Mouse (Mus musculus): Measurements from ENCODE around the gene Cyp2c23. TPM values are rescaled to one million over a fixed set of nuclear protein-coding genes. Genes with fewer than 3 reads are reported as not detected.

The Cyp2c23 gene
- polyA plus RNA-seq (2012; fragmentation: generic; extraction: Trizol): 0.38 TPM

DNA sequence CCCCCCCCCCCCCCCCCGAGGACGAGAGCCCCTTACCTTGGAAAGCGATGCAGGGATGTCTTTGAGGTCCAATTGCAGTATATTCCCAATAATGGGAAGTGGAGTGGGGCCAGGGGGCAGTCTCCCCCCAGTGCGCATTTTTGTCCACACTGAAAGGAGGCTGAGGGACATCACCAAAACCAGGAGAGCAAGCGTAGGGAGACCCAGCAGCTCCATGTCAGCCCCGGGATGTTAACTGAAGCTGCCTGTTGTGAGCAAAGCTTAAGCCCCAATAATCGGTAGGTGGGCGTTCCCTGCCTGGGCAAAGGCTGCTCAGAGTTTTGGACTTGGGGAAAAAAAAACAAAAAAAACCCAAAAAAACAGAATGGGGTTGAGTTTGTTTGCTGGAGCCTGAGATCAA, at the start of gene Cyp2c23:
Cyp2c23 (minus strand) TSS at position 237 of the 400 bp plus-strand sequence.
- Histone ChIP-seq H3K27me3 (ENCODE audit: control insufficient read depth, insufficient read depth, insufficient read length) (no peaks in the 10 kb centered on the region), H3K4me2 (ENCODE audit: low read depth) (no peak within 1 kb of the TSS), H3K36me3 (ENCODE audit: control insufficient read depth, insufficient read depth) (peaks cover 10% of the 10 kb centered on the region), H3K4me3 (no peak within 1 kb of the TSS), H3ac (ENCODE audit: control insufficient read depth, insufficient read length) (no peak within 1 kb of the TSS), H3K79me2 (ENCODE audit: control insufficient read depth, insufficient read depth) (no peaks in the 10 kb centered on the region)
- TF ChIP-seq CEBPB (IDR thresholded peaks at IDR 0.05; ENCODE audit: insufficient read depth, poor library complexity, severe bottlenecking) (no peak), USF1 (IDR thresholded peaks at IDR 0.05; ENCODE audit: low read depth) (no peak), SRF (IDR thresholded peaks at IDR 0.05; ENCODE audit: control insufficient read depth, insufficient read length, low read depth) (no peak), POLR2AphosphoS2 (IDR thresholded peaks at IDR 0.05; ENCODE audit: insufficient read length, low read depth) (no peak), REST (IDR thresholded peaks at IDR 0.05; ENCODE audit: insufficient read depth, insufficient read length) (no peak), MYOD1 (IDR thresholded peaks at IDR 0.05; ENCODE audit: control insufficient read depth in 1 of 3, insufficient read length in 2 of 3, low read depth in 2 of 3) (no peak), MYOG (IDR thresholded peaks at IDR 0.05; ENCODE audit: control insufficient read depth in 1 of 3, insufficient read depth in 1 of 3, insufficient read length in 2 of 3, low read depth in 2 of 3) (no peak), MAX (IDR thresholded peaks at IDR 0.05; ENCODE audit: low read depth) (no peak), TCF3 (IDR thresholded peaks at IDR 0.05; ENCODE audit: insufficient read length, low read depth) (no peak), E2F4 (IDR thresholded peaks at IDR 0.05; ENCODE audit: insufficient read depth) (no peak)

DNA sequence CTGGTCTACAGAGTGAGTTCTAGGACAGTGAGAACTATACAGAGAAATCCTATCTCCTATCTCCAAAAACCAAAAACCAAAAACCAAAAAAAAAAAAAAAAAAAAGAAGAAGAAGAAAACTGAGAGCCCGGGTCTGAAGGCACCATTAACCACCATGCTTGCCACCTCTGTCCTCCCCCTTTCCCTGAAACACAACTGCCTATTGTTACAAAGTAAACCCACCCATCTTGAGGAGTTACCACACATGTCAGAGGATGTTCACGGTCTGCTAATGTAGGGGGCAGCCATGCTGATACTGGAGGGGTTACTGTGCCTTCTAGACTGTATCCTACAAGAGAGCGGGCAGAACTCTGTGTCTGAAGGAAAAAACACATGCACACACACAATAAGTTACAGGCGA, 48.0 kb upstream of the Cyp2c23 start:
- TF ChIP-seq CEBPB (IDR thresholded peaks at IDR 0.05; ENCODE audit: insufficient read depth, poor library complexity, severe bottlenecking): no peak
- no peak for TF ChIP-seq TCF3 (IDR thresholded peaks at IDR 0.05; ENCODE audit: insufficient read length, low read depth)
- TF ChIP-seq MYOD1 (IDR thresholded peaks at IDR 0.05; ENCODE audit: control insufficient read depth in 1 of 3, insufficient read length in 2 of 3, low read depth in 2 of 3): no peak
- TF ChIP-seq POLR2AphosphoS2 (IDR thresholded peaks at IDR 0.05; ENCODE audit: insufficient read length, low read depth): no peak
- TF ChIP-seq POLR2A (IDR thresholded peaks at IDR 0.05; ENCODE audit: insufficient read length, low read depth): no peak
- no peak for TF ChIP-seq E2F4 (IDR thresholded peaks at IDR 0.05; ENCODE audit: insufficient read depth)
- no peak for TF ChIP-seq USF1 (IDR thresholded peaks at IDR 0.05; ENCODE audit: low read depth)
- TF ChIP-seq MAX (IDR thresholded peaks at IDR 0.05; ENCODE audit: low read depth): no peak
- no peak for TF ChIP-seq TCF12 (IDR thresholded peaks at IDR 0.05; ENCODE audit: insufficient read depth, poor library complexity, severe bottlenecking)
- no peak for TF ChIP-seq MYOG (IDR thresholded peaks at IDR 0.05; ENCODE audit: control insufficient read depth in 1 of 3, insufficient read depth in 1 of 3, insufficient read length in 2 of 3, low read depth in 2 of 3)
- no peak for TF ChIP-seq REST (IDR thresholded peaks at IDR 0.05; ENCODE audit: insufficient read depth, insufficient read length)
- TF ChIP-seq SRF (IDR thresholded peaks at IDR 0.05; ENCODE audit: control insufficient read depth, insufficient read length, low read depth): no peak
- H3K4me2 ChIP-seq (ENCODE audit: low read depth): no peak overlapping the region
- H3K4me3 ChIP-seq: no peak overlapping the region
- peaks cover 61% of the 10 kb centered on the region for H3K36me3 ChIP-seq (ENCODE audit: control insufficient read depth, insufficient read depth)
- no peaks in the 10 kb centered on the region for H3K79me2 ChIP-seq (ENCODE audit: control insufficient read depth, insufficient read depth)
- H3ac ChIP-seq (ENCODE audit: control insufficient read depth, insufficient read length): no peak overlapping the region
- H3K27me3 ChIP-seq (ENCODE audit: control insufficient read depth, insufficient read depth, insufficient read length): no peaks in the 10 kb centered on the region

DNA sequence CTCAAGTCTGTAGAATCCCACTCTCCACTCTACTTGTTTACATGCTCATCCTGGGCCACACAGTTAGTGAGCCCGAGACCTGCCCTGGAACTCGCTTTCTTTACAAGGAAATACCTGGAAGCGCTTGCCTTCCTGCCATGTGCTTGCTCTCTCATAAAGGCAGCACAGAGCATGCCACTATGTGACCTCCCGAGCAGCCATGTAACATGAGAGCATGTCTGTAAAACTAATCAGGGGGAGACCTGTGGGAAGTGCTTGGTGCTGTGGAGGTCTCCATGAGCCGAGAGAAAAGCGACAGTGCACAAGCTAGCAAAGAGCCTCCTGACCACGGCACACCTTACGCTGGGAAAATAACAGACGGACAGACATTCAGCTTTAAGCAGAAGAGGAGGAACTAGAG, 47.4 kb upstream of the Cyp2c23 start:
- Histone ChIP-seq H3ac (ENCODE audit: control insufficient read depth, insufficient read length) (no peak overlapping the region), H3K4me3 (no peak overlapping the region), H3K27me3 (ENCODE audit: control insufficient read depth, insufficient read depth, insufficient read length) (no peaks in the 10 kb centered on the region), H3K36me3 (ENCODE audit: control insufficient read depth, insufficient read depth) (peaks cover 57% of the 10 kb centered on the region), H3K4me2 (ENCODE audit: low read depth) (no peak overlapping the region), H3K79me2 (ENCODE audit: control insufficient read depth, insufficient read depth) (no peaks in the 10 kb centered on the region)
- no peak for TF ChIP-seq TCF12 (IDR thresholded peaks at IDR 0.05; ENCODE audit: insufficient read depth, poor library complexity, severe bottlenecking)
- no peak for TF ChIP-seq CEBPB (IDR thresholded peaks at IDR 0.05; ENCODE audit: insufficient read depth, poor library complexity, severe bottlenecking)
- no peak for TF ChIP-seq E2F4 (IDR thresholded peaks at IDR 0.05; ENCODE audit: insufficient read depth)
- TF ChIP-seq USF1 (IDR thresholded peaks at IDR 0.05; ENCODE audit: low read depth): no peak
- no peak for TF ChIP-seq POLR2A (IDR thresholded peaks at IDR 0.05; ENCODE audit: insufficient read length, low read depth)
- TF ChIP-seq MYOG (IDR thresholded peaks at IDR 0.05; ENCODE audit: control insufficient read depth in 1 of 3, insufficient read depth in 1 of 3, insufficient read length in 2 of 3, low read depth in 2 of 3): no peak
- TF ChIP-seq MYOD1 (IDR thresholded peaks at IDR 0.05; ENCODE audit: control insufficient read depth in 1 of 3, insufficient read length in 2 of 3, low read depth in 2 of 3): no peak
- no peak for TF ChIP-seq SRF (IDR thresholded peaks at IDR 0.05; ENCODE audit: control insufficient read depth, insufficient read length, low read depth)
- no peak for TF ChIP-seq TCF3 (IDR thresholded peaks at IDR 0.05; ENCODE audit: insufficient read length, low read depth)
- TF ChIP-seq POLR2AphosphoS2 (IDR thresholded peaks at IDR 0.05; ENCODE audit: insufficient read length, low read depth): no peak
- no peak for TF ChIP-seq REST (IDR thresholded peaks at IDR 0.05; ENCODE audit: insufficient read depth, insufficient read length)
- no peak for TF ChIP-seq MAX (IDR thresholded peaks at IDR 0.05; ENCODE audit: low read depth)

DNA sequence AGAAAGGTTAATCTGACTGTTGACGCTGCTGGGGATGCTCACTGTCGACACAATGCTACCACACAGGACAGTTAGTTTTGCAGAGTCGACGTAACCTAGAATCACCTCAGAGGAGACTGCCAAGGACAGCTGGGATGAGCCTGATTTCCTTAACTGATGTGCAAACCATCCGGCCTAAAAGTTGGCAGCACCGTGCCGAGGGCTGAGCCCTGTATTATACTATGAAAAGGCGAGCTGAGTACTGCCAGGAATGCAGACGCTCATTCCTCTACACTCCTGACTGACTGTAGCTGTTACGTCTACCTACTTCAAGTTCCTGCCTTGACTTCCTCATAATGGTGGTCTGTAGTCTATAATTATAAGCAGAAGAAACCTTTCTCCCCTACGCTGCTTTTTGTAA, 46.0 kb upstream of the Cyp2c23 start:
- Histone ChIP-seq H3K79me2 (ENCODE audit: control insufficient read depth, insufficient read depth) (no peaks in the 10 kb centered on the region), H3K27me3 (ENCODE audit: control insufficient read depth, insufficient read depth, insufficient read length) (no peaks in the 10 kb centered on the region), H3K4me3 (no peak overlapping the region), H3K4me2 (ENCODE audit: low read depth) (no peak overlapping the region), H3ac (ENCODE audit: control insufficient read depth, insufficient read length) (no peak overlapping the region), H3K36me3 (ENCODE audit: control insufficient read depth, insufficient read depth) (peaks cover 57% of the 10 kb centered on the region)
- TF ChIP-seq SRF (IDR thresholded peaks at IDR 0.05; ENCODE audit: control insufficient read depth, insufficient read length, low read depth) (no peak), REST (IDR thresholded peaks at IDR 0.05; ENCODE audit: insufficient read depth, insufficient read length) (no peak), TCF12 (IDR thresholded peaks at IDR 0.05; ENCODE audit: insufficient read depth, poor library complexity, severe bottlenecking) (no peak), CEBPB (IDR thresholded peaks at IDR 0.05; ENCODE audit: insufficient read depth, poor library complexity, severe bottlenecking) (no peak), MYOD1 (IDR thresholded peaks at IDR 0.05; ENCODE audit: control insufficient read depth in 1 of 3, insufficient read length in 2 of 3, low read depth in 2 of 3) (no peak), TCF3 (IDR thresholded peaks at IDR 0.05; ENCODE audit: insufficient read length, low read depth) (no peak)

DNA sequence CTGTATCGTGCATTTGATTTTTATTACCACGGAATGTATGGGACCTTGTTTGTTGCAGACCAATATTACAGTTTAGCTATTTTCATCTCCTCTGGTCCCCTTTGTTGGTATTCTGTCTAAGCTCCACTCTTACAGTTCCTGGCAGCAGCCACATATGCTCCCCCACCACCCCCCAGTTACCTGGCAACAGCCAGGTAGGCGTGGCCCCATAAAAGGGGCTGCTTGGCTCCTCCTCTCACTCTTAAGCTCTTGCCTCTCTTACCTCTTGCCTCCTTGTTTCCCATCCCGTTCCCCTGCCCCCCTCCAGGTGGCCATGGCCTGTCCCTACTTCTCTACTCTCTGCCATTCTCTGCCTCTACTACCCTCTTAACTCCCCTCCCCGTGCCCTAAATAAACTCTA, 42.2 kb upstream of the Cyp2c23 start:
- no peak overlapping the region for H3ac ChIP-seq (ENCODE audit: control insufficient read depth, insufficient read length)
- peaks cover 32% of the 10 kb centered on the region for H3K36me3 ChIP-seq (ENCODE audit: control insufficient read depth, insufficient read depth)
- TF ChIP-seq REST (IDR thresholded peaks at IDR 0.05; ENCODE audit: insufficient read depth, insufficient read length) (no peak), SRF (IDR thresholded peaks at IDR 0.05; ENCODE audit: control insufficient read depth, insufficient read length, low read depth) (no peak), MYOG (IDR thresholded peaks at IDR 0.05; ENCODE audit: control insufficient read depth in 1 of 3, insufficient read depth in 1 of 3, insufficient read length in 2 of 3, low read depth in 2 of 3) (no peak), CEBPB (IDR thresholded peaks at IDR 0.05; ENCODE audit: insufficient read depth, poor library complexity, severe bottlenecking) (no peak), E2F4 (IDR thresholded peaks at IDR 0.05; ENCODE audit: insufficient read depth) (no peak), TCF3 (IDR thresholded peaks at IDR 0.05; ENCODE audit: insufficient read length, low read depth) (no peak), MYOD1 (IDR thresholded peaks at IDR 0.05; ENCODE audit: control insufficient read depth in 1 of 3, insufficient read length in 2 of 3, low read depth in 2 of 3) (no peak), POLR2A (IDR thresholded peaks at IDR 0.05; ENCODE audit: insufficient read length, low read depth) (no peak), TCF12 (IDR thresholded peaks at IDR 0.05; ENCODE audit: insufficient read depth, poor library complexity, severe bottlenecking) (no peak), MAX (IDR thresholded peaks at IDR 0.05; ENCODE audit: low read depth) (no peak), USF1 (IDR thresholded peaks at IDR 0.05; ENCODE audit: low read depth) (no peak), POLR2AphosphoS2 (IDR thresholded peaks at IDR 0.05; ENCODE audit: insufficient read length, low read depth) (no peak)
- no peaks in the 10 kb centered on the region for H3K27me3 ChIP-seq (ENCODE audit: control insufficient read depth, insufficient read depth, insufficient read length)
- no peak overlapping the region for H3K4me2 ChIP-seq (ENCODE audit: low read depth)
- H3K4me3 ChIP-seq: no peak overlapping the region
- peaks cover 10% of the 10 kb centered on the region for H3K79me2 ChIP-seq (ENCODE audit: control insufficient read depth, insufficient read depth)

Measured in myocyte (in vitro differentiated cells).